Mouse (Mus musculus) kidney, postnatal 14 days (tissue): ENCODE measurements around the gene Alkbh1.

Experiments
- DNase-seq: peaks from one replicate; pipeline ENCODE4 v3.0.0; 2022; ENCODE audit warnings: mixed read lengths

Alkbh1 gene

DNA sequence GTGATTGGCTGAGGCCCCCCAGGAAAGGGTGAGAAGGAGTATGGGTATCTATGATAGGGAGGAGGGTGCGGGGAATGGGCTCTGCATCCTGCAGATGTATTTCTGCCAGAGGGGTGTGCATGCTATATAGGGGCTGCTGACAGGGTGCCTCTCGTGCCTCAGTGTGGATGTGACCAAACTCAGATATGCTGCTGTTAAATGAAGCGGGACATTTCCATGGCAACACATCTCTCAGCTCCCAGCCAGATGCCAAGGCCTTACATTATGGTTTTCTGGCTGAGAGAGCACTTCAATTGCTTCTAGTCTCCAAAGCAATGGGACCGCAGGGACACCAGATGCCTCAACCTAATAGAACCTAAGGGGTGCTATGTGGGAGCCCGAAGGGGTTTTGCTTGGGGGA is 24.9 kb downstream of the Alkbh1 start:
- no peak for DNase-seq

DNA sequence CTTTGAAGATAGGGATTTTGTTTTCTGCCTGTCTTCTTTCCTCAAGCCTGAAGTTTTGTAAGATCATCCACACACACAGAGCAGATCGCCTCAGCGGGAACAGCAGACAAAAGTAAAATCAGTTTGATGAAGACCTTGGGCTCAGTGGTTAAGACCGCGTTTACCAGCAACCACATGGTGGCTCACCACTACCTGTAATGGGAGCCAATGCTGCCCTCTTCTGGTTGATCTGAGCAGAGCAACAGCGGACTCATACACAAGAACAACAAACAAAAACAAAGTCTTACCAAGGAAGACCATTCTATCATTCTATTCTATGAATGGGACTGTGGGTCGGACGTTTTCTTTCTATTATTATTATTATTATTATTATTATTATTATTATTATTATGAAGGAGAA is 27.1 kb downstream of the Alkbh1 start:
- DNase-seq, result peak; percentile 66

DNA sequence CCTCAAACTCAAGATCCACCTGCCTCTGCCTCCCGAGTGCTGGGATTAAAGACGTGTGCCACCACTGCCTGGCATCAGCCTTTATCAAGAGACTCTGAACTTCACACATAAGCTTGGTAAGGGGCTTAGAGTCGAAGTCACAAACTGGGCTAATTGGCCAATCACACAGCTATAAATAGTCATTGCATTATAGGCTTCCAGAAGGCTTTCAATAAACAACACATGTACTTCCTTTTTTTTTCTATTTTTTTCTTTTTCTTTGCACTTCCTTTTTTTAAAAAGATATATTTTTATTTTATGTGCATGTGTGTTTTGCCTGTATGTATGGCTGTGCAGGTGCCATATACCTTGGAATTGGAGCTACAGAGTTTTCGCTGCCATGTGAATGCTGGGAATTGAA is 28.5 kb downstream of the Alkbh1 start:
- no peak for DNase-seq

DNA sequence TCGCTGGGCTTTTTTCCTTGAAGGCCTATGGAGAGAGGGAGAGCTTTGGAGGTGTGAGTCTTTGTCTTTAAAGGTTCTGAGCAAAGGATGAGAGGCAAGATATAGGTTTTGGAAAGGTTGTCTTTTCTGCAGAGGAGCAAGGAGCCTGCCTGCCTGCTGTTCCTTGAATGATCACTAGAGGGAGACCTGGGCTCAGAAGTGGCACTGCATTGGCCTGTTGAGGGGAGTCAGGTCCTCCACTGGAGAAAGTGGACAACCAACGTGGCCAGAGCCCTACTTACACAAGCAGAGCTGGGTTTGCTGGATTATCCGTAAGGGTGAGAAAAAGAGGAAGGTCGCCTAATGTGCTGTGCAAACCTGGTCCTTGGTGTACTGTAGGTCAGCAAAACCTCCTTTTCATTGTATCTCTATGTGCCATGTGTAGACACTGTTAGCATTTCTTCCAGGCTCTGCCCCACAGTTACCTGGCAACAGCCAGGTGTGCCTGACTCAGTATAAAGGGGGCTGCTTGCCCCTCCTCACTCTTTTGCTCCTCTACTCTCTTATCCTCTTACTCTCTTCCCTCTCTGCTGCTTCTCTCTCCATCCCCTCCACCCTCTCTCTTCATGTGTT is 30.5 kb downstream of the Alkbh1 start:
- peak; percentile 72 for DNase-seq

DNA sequence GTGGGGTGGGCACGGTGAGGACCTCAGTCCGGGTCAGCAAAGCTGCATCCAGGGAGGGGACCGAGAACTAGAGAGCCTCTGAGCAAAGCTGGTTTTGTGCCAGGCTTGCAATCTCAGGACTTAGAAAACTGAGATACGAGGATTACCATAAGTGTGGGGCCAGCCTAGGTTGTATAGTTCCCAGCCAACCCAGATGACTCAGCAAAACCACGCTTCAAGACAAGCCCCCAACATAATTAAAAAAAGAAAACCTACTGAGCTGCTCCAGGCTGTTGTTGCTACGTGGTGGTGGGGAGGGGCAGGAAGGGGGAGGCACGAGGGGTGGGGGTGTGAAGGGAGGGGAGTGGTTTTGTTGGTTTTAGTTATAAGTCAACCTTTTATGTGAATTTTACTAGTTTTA is 32.8 kb downstream of the Alkbh1 start:
- no peak for DNase-seq

DNA sequence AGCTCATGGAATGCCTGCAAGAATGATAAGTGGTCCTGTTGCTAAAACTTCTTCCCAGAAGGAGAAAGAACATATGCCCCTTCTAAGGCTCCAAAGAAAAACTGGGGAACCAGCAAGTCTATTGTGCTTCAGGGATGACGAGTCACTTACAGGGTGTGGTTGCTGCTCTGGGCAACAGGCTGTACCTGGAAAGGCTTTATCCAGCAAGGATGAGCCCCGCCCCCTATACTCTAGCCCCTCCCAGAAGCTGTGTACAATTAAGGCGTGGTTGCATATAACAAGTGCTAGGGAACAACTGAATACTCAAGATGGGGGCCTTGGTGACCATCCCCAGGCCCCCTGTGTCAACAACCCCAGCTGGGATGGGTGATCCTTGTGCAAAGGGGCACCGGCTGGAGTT is 34.7 kb downstream of the Alkbh1 start:
- no peak for DNase-seq

DNA sequence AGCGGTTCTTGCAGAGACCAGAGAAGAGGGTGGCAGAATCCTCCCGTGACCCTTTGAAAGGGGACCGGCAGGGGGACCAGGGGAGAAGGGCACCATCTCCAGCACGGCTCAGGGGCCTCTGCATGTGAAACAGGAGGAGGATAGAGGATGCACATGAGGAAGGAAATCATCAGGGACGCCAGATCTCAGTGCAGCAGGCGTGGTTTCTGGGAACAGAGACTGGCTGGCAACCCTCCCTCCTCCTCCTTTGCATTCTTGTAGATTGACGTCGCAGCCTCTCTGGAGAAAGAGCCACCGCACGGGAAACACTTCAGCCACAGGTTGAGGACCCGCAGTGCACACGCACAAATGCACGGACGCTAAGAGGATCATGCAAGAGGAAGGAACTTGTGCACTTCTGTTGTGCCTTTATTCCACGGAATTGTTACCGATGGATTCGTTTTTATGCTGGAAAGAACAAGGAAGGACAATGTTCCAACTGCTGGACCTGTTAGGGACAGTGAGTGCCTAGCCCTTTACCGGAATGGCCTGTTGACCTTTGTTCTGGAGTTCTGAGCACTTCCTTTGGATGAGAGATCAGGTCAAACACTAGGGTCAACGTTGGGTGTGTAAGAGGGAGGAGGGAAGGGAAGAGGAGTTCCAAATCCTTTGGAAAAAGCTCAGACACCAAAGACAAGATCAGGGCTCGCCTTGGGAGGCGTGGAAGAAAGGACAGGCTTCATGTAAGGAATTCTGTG is 35.8 kb downstream of the Alkbh1 start:
- peak; percentile 55 for DNase-seq

DNA sequence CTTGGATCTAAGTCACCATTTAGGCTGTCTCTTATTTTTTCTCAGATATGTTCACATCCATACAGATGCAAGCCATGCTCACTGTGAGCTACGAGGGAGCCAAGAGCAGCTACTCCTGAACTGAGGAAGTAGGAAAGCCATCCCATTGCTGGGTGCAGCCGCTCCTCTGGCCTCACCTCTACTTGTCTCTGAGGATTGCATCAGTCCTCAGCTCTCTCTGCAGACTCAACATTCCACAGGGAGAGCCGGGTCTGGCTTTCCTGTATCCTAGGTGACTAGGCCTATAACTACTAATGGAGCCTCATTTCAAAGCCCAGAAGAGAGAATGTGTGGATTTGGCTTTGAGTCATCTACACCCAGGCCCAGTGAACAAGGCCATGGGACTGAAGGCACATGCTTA is 38.1 kb downstream of the Alkbh1 start:
- DNase-seq, result no peak

DNA sequence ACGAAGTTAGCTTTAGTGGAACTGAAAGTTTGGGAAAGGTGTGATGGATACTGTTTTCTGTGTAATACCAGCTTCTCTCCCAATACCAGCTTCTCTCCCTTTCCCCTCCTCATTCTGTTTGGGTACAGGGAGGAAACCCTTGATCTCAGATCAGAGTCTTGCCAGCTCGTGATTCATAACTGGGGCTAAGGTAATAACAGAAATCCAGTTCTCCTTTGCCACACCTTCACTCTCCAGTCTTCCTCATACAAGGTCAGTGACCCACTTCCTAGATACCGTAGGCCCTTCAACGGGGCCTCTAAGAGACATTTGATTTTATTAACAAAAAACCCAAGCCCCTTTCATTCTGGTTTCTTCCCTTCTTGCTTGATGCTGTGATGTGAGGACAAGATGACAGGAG is 38.7 kb downstream of the Alkbh1 start:
- no peak for DNase-seq

DNA sequence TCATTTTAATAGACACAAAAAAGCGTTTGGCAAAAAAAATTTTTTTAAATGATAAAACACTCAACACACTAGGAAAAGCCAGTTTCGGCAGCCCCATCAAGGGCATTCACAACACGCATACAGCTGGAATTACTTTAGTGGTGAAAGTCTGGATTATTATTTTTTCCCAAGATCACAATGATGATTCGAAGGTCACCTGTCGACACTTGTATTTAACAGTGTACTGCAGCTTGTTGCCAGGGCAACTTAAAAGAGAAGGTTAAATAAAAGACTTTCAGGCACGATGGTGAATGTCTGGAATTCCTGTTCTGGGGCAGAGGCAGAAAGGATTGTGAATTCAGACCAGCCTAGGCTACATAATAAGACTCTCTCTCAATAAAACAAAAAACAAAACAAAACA is 41.9 kb downstream of the Alkbh1 start:
- no peak for DNase-seq

DNA sequence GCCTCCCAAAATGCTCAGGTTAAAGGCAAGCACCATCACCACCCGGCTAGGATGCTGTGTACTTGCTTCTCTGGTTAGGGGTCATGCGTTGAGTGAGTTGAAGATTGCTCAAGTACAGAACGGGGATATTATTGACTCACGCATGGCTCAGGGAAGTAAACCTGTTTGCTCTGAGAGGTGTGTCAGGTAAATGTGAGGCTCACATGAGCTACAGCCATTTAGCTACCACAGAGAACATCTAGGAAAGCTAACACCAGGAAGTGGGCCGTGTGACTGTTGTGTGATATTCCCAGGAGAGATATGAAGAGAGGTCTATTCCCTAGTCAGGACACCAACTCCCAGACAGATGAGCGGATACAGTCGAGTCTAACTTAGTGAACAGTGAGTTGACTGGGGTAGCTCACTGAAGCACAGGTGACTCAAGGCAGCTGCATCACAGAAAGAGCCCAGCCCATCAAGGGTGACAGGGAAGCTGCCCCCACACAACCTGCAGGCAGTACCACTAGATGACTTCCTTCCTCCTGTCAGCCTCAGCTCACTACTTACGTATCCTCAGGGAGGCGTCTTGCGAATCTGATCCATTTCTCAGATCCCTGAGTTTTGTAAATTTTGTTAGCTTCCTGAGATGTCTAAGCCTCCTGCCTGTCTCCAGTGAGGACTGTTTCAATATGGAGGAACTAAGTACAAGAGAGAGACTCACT is 44.5 kb downstream of the Alkbh1 start:
- no peak for DNase-seq

DNA sequence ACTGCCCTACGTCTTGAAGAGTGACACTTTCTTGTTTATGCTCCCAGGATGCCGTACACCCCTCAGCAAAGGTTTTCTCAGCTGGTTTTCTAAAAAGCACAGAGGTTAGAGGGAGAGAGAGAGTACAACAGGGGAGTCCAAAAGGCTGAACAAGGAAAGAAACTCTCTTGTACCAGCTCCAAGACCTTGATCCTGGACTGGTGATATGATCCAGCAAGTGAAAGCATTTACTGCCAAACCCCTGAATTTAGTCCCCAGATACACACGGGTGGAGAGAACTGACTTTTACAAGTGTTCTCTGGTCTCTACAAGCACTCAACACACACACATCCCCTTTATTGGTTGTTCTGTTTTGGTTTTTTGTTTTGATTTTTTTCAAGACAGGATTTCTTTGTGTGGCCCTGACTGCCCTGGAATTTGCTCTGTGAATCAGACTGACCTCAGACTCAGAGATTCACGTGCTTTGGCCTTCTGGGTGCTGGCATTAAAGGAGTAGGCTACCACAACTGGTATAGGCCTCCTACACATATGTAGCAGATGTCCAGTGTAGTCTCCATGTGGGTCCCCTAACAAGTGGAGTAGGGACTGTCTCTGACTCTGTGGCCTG is 45.9 kb downstream of the Alkbh1 start:
- no peak for DNase-seq

DNA sequence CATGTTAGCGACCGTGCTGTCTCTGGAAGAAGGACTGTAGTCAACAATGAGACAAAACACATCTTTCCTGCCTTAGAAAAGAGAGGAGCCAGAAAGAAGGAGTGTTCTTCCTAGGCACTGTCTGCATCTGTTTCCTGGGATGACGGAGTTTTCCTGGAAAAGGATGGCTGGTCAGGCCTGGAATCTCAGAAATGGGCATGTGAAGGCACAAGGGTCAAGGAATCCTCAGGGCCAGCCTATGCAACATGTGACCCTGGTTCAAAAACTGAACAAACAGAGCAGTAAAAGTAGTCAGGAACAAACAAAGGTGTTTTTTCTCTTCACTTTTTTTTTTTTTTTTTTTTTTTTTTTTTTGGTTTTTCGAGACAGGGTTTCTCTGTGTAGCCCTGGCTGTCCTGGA is 46.7 kb downstream of the Alkbh1 start:
- no peak for DNase-seq

DNA sequence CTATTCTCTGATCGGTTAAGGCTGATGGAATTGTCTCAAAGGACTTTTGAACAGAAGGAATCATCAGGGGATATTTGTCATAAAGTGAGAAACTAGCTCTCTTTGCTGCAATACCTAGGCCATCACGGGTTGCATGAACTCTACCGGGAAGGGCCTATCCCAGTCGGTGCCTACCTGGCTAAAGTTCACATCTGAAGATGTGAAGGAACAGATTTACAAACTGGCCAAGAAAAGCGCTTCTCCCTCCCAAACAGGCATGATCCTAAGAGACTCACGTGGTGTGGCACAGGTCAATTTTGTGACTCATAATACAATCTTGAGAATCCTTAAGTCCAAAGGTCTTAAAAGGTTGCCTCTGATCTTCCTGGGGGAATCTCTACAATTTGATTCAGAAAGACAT is 49.5 kb downstream of the Alkbh1 start:
- DNase-seq, result no peak

DNA sequence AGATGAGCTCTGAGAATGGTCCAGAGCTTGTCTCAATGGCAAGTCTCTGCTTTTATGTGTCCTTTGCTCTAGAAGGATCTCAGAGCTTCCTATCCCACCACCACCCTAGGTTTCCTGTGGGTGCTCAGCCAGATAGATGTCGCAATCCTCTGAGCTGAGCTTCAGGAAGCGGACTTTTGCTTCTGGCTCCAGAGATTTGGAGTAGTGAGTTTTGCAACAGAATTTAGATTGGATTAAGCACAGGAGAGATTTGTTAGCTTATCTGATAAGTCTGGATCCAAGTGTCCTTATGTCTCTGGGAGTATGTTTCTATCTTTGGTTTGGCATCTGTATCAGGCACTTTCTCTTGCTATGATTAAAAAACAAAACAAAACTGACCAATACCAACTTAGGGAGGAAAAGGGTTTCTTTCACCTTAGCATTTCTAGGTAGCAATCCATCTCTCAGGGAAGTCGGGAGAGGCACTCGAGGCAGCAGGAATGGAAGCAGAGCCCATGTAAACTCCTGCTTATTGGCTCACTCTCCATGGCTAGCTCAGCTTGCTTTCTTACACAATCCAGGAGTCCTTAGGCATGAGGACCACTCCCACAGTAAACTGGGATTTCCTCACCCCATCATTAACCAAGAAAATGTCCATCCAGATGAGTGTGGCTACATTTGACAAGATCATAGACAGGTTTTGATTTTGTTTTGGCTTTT is 50.2 kb downstream of the Alkbh1 start:
- peak; percentile 34 for DNase-seq

DNA sequence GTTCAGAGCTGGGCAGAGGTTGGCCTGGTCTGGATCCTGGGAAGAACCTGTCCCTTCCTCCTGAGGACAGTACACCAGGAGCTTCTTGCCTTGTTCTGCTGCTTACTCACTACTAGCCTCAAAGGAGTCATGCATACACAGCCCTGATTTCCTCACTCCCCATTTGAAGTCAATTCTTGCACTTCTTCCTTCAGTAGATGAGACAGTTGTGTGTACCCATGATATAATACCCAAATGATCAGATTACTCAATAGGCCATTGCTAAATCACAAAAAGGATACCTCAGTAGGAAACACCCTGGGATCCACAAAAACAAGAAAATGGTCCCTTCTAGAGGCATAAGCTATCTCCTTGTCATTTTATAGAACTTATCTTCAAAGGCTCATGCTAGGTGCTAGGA is 52.5 kb downstream of the Alkbh1 start:
- DNase-seq, result no peak

DNA sequence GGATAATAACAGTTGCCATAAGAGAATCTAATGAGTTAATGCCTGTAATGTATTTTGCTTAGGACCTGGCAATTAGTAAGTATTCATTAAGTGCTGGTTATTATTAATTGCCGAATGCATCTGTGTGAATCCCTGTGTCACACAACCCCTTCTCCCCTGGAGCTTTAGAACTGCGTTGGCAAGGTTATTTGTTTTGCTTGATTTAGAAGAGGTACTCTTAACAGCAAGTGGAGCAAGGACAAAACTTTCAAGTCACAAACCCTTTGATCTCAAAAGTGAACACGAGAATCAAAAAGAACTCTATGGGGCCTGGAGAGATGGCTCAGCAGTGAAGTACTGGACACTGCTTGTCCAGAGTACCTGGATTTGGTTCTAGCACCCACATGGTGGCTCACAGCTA is 54.6 kb downstream of the Alkbh1 start:
- no peak for DNase-seq

DNA sequence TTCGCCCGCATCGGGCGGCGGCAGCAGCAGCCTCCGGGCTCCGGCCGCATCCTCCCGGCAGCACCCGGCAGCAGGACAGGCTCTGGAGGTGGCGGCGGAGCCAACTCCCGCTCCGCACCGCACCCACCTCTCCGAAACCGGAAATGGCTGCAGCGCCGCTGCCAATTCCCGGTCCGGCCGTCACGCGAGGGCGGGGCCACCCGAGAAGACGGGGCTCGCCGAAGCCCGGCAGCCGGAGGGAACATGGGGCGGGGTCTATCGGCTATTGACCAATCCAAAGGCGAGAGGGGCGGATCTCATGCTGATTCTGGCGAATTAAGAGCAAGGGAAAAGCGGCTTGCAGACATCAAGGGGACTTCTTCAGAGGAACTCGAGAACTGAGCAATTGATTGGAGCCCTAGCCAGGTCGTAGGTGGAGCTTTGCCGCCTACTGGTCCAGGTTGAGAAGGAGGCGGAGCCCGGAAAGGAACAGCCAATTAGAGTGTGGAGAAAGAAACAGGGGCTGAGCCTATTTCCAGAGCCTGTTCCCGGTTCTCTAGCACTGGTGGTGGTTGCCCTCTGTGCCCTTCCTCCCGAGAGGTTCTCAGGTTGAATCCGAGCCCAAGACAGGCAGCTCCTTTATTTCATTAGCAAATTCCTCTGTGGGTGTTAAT is 55.6 kb downstream of the Alkbh1 start, which contains the start of gene Sptlc2:
Sptlc2 (minus strand) TSS at position 234 of the 653 bp plus-strand sequence.
- DNase-seq, result peak; percentile 100

DNA sequence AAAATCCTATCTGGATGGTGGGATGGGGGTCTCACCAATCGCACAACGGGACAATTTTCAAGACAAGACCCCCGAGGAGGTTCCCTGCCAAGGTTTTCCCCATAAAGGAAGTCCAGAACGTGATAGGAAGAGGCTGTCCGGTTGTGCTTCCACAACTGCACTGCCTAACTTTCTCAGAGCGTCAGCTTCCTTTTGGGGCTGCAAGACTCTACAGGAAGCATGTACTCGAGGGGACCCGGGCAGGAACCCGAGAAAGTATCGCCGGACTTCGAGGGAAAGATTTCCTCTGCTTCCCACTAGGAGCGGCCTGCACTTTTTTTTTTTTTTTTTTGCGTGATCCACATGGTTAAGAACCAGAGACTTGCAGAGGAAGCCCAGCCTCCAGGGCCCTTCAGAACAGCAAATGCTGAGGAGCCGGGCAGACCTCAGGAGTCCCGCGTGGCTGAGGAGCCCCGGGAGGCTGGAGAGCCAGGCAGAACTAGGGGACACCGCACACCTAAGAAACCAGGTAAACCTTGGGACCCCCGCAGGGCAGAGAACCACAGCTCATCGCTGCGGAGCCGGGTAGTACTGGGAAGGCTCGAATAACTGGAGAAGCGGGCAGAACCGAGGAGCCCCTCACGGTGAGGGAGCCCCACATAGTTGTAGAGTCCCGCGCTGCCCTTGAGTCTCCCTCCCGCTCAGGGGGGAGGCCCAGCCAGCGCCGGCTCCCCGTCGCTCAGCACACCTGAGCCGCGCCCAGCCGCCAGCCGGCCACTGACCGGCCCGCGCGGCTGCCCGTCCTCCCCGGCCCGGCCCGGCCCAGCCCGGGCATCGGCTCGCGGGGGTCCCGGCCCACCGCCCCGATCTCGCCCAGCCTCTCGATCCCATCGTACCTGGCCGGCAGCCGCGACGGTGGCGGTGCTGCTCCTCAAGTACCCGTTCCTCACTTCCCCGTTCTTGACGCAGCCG is 56.4 kb downstream of the Alkbh1 start:
- DNase-seq, result peak; percentile 54

DNA sequence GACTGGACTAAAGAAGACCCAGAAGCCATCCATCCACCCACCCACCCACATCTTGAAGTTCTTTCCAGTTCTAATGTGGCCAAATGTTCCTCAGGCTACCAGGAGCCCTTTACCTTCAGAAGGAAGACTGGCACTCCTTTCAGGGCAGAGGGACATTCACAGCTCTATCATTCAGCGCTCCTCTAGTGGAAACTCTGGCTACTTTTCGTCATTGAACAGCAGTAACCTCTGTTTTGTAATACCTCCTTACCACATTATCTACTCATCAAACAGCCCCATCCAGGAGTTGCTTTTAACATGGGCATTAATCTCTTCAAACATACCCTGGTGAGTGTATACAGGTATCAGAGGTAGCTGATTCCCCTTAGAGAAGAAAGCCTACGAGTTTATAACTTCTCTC is 58.8 kb downstream of the Alkbh1 start:
- no peak for DNase-seq

DNA sequence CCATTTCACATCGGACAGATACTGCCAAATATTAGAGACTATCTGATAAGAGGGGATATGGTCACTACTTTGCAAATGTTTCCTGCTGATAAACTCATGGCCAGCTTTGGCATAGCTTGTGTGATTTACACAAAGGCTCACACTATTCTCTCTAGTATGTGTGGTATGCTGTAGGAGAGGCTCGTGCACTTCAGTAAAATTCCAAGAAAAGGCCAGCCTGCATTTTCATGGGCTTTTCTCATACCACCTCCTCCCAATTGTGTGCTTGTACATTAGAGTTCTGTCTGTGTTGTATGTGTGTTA is 62.5 kb downstream of the Alkbh1 start:
- no peak for DNase-seq
